Mouse (Mus musculus) midbrain, postnatal 0 days (tissue): Measurements from ENCODE around the gene Stam. TPM values are rescaled to one million over a fixed set of nuclear protein-coding genes. Genes with fewer than 3 reads are reported as not detected.

Experiments used
- ATAC-seq: fragments of 200-750 bp; cut with Nextera tagmentation; 2 replicates; pipeline ENCODE4 v1.8.0; 2017; ENCODE audit warnings: moderate number of reproducible peaks, mild to moderate bottlenecking, moderate TSS enrichment, moderate library complexity; ENCODE audit not compliant: low FRiP score
- DNase-seq: peaks from one replicate; pipeline ENCODE4 v3.0.0-alpha.2; 2015; ENCODE audit warnings: low spot score
- H3K27ac ChIP-seq: fragments of 300-500 bp; sonication (generic); 2 replicates; pipeline ENCODE4 v1.5.1; 2014; ENCODE audit warnings: low read depth, mild to moderate bottlenecking, low read length, mixed read lengths
- H3K27me3 ChIP-seq: fragments of 300-500 bp; sonication (generic); 2 replicates; pipeline ENCODE4 v1.6.1; 2014; ENCODE audit warnings: low read length, control low read depth, mixed read lengths; ENCODE audit not compliant: insufficient read depth
- H3K36me3 ChIP-seq: fragments of 300-500 bp; sonication (generic); 2 replicates; pipeline ENCODE4 v1.6.1; 2014; ENCODE audit warnings: low read length, control low read depth, mixed read lengths; ENCODE audit not compliant: insufficient read depth
- H3K4me1 ChIP-seq: fragments of 300-500 bp; sonication (generic); 2 replicates; pipeline ENCODE4 v1.6.1; 2014; ENCODE audit warnings: mild to moderate bottlenecking, control low read depth, antibody characterized with exemption, low read length, mixed read lengths; ENCODE audit not compliant: insufficient read depth
- H3K4me2 ChIP-seq: fragments of 300-500 bp; sonication (generic); 2 replicates; pipeline ENCODE4 v1.6.1; 2014; ENCODE audit warnings: low read depth, mild to moderate bottlenecking, low read length, mixed read lengths; ENCODE audit not compliant: poor library complexity, severe bottlenecking
- H3K4me3 ChIP-seq: fragments of 300-500 bp; sonication (generic); 2 replicates; pipeline ENCODE4 v1.5.1; 2014; ENCODE audit warnings: low read depth, mild to moderate bottlenecking, low read length, moderate library complexity
- H3K9ac ChIP-seq: fragments of 300-500 bp; sonication (generic); replicated peaks from 2 replicates; pipeline ENCODE4 v1.6.1; 2014; ENCODE audit warnings: mild to moderate bottlenecking, low read length, moderate library complexity, mixed read lengths; ENCODE audit not compliant: poor library complexity, severe bottlenecking
- H3K9me3 ChIP-seq: fragments of 300-500 bp; sonication (generic); 2 replicates; pipeline ENCODE4 v1.6.1; 2016; ENCODE audit warnings: low read length, control low read depth
- CTCF ChIP-seq: IDR thresholded peaks from 2 replicates; pipeline ENCODE4 v1.5.1; 2016; ENCODE audit warnings: antibody characterized with exemption, mild to moderate bottlenecking
- WGBS: fragments of 180-500 bp; shearing (Covaris S2); extraction: QIAGEN DNeasy Blood & Tissue Kit; methylation state at CpG from one replicate; pipeline ENCODE4 v1.1.7; 2014; 5-methylcytosine and 5-hydroxymethylcytosine counted together
- polyA plus RNA-seq: library from polyadenylated mRNA; unstranded; fragments of >200 nt; fragmentation: Nextera tagmentation; extraction: Ambion mirVana; gene quantifications from 2 replicates; pipeline ENCODE4 v1.2.1, GENCODE M21; 2015
- total RNA-seq: library from RNA; depleted of rRNA; stranded (reverse); fragments of >200 nt; gene quantifications from 2 replicates; pipeline ENCODE4 v1.2.3, GENCODE M21; 2014

Gene Stam
- total and polyA plus RNA-seq, 2 experiments from 2014 or later, result 93.8 to 104 TPM

GRCm38 (mm10) chr2:14100533-14100932 is 26.6 kb downstream of the Stam start:
- Histone ChIP-seq H3K9me3 (no peaks in the 10 kb centered on the region), H3K4me2 (no peak overlapping the region), H3K9ac (no peak overlapping the region), H3K27ac (no peak overlapping the region), H3K4me3 (no peak overlapping the region), H3K27me3 (no peaks in the 10 kb centered on the region), H3K4me1 (no peaks in the 10 kb centered on the region), H3K36me3 (0 out of 2 replicates have a peak, but pooled peaks cover 3% of the 10 kb centered on the region)
- TF ChIP-seq CTCF, result no peak
- DNase-seq, result no peak
- no peak for ATAC-seq

GRCm38 (mm10) chr2:14102603-14103002 is 28.7 kb downstream of the Stam start:
- no peak for DNase-seq
- H3K4me3 ChIP-seq, result no peak overlapping the region
- WGBS, result 94% methylated on average over 2 of the region's 2 CpGs
- 0 out of 2 replicates have a peak, but pooled peaks cover 3% of the 10 kb centered on the region for H3K36me3 ChIP-seq
- no peaks in the 10 kb centered on the region for H3K27me3 ChIP-seq
- H3K9me3 ChIP-seq, result no peaks in the 10 kb centered on the region
- no peak overlapping the region for H3K4me2 ChIP-seq
- no peak overlapping the region for H3K27ac ChIP-seq
- no peak for TF ChIP-seq CTCF
- no peak for ATAC-seq
- H3K9ac ChIP-seq, result no peak overlapping the region
- H3K4me1 ChIP-seq, result no peaks in the 10 kb centered on the region

- Histone ChIP-seq H3K4me1 (no peaks in the 10 kb centered on the region), H3K27me3 (no peaks in the 10 kb centered on the region), H3K4me3 (no peak overlapping the region), H3K36me3 (0 out of 2 replicates have a peak, but pooled peaks cover 3% of the 10 kb centered on the region), H3K9me3 (no peaks in the 10 kb centered on the region), H3K27ac (no peak overlapping the region), H3K9ac (no peak overlapping the region), H3K4me2 (no peak overlapping the region)
- ATAC-seq (no peak), DNase-seq (no peak)
- 88% methylated on average over 1 of the region's 1 CpGs for WGBS
- no peak for TF ChIP-seq CTCF
Measured at GRCm38 (mm10) chr2:14103924-14104323, 30.0 kb downstream of the Stam start.

GRCm38 (mm10) chr2:14107673-14108072 is 33.8 kb downstream of the Stam start:
- WGBS, result 87% methylated on average over 3 of the region's 3 CpGs
- Histone ChIP-seq H3K4me1 (no peaks in the 10 kb centered on the region), H3K9ac (no peak overlapping the region), H3K36me3 (0 out of 2 replicates have a peak, but pooled peaks cover 3% of the 10 kb centered on the region), H3K27me3 (no peaks in the 10 kb centered on the region), H3K4me3 (no peak overlapping the region), H3K9me3 (no peaks in the 10 kb centered on the region), H3K27ac (no peak overlapping the region), H3K4me2 (no peak overlapping the region)
- no peak for TF ChIP-seq CTCF
- DNase-seq (peak; percentile 19), ATAC-seq (no peak)

- Histone ChIP-seq H3K9ac (no peak overlapping the region), H3K27ac (no peak overlapping the region), H3K4me1 (no peaks in the 10 kb centered on the region), H3K4me2 (no peak overlapping the region), H3K9me3 (no peaks in the 10 kb centered on the region), H3K4me3 (no peak overlapping the region), H3K27me3 (no peaks in the 10 kb centered on the region), H3K36me3 (peaks cover 5% of the 10 kb centered on the region)
- 89% methylated on average over 6 of the region's 6 CpGs for WGBS
- DNase-seq (no peak), ATAC-seq (no peak)
- TF ChIP-seq CTCF, result no peak
Measured at GRCm38 (mm10) chr2:14126387-14126786, 52.5 kb downstream of the Stam start.

GRCm38 (mm10) chr2:14127629-14128028 is 53.7 kb downstream of the Stam start:
- H3K27ac ChIP-seq, result no peak overlapping the region
- no peak for TF ChIP-seq CTCF
- H3K36me3 ChIP-seq, result peaks cover 10% of the 10 kb centered on the region
- H3K4me1 ChIP-seq, result no peaks in the 10 kb centered on the region
- ATAC-seq (no peak), DNase-seq (peak; percentile 17)
- H3K9ac ChIP-seq, result no peak overlapping the region
- no peaks in the 10 kb centered on the region for H3K27me3 ChIP-seq
- H3K4me3 ChIP-seq, result no peak overlapping the region
- H3K9me3 ChIP-seq, result no peaks in the 10 kb centered on the region
- 25% methylated on average over 3 of the region's 3 CpGs for WGBS
- H3K4me2 ChIP-seq, result no peak overlapping the region
